Mouse (Mus musculus) MEL (cell line): ENCODE data around the gene Carm1. TPM values are rescaled to one million over a fixed set of nuclear protein-coding genes. Genes with fewer than 3 reads are reported as not detected.

Experiments
- DNase-seq: peaks from one replicate; pipeline ENCODE4 v3.0.0; 2011; ENCODE audit warnings: low read depth, low spot score
- H3K27ac ChIP-seq: 2 replicates; pipeline ENCODE4 v1.5.1; 2012; ENCODE audit warnings: low read depth, mild to moderate bottlenecking, control low read depth, low read length, moderate library complexity; ENCODE audit not compliant: control insufficient read depth
- H3K27me3 ChIP-seq, 2 experiments: fragments of 150-350 bp in 1 of 2; sonication (generic) in 1 of 2; 2 replicates each; pipeline ENCODE4 v1.6.1; 2012; ENCODE audit warnings: low read length in 2 of 2, mild to moderate bottlenecking in 2 of 2, improper control_type of control experiment in 1 of 2, moderate library complexity in 1 of 2; ENCODE audit not compliant: insufficient read depth in 2 of 2, control insufficient read depth in 1 of 2
- H3K36me3 ChIP-seq, 2 experiments: 2 replicates each; pipeline ENCODE4 v1.6.1; 2012 to 2014; ENCODE audit warnings: low read length in 2 of 2, improper control_type of control experiment in 1 of 2, inconsistent platforms in 1 of 2, mild to moderate bottlenecking in 1 of 2; ENCODE audit not compliant: insufficient read depth in 2 of 2, control insufficient read depth in 1 of 2
- H3K4me1 ChIP-seq, 2 experiments: fragments of 150-350 bp in 1 of 2; sonication (generic) in 1 of 2; 2 replicates each; pipeline ENCODE4 v1.6.1; 2012; ENCODE audit warnings: low read length in 2 of 2, improper control_type of control experiment in 1 of 2, mild to moderate bottlenecking in 1 of 2; ENCODE audit not compliant: insufficient read depth in 2 of 2, control insufficient read depth in 1 of 2
- H3K4me3 ChIP-seq, 2 experiments: fragments of 150-350 bp in 1 of 2; sonication (generic) in 1 of 2; 2 replicates each; pipeline ENCODE4 v1.5.1; 2012; ENCODE audit warnings: low read depth in 2 of 2, low read length in 2 of 2, mild to moderate bottlenecking in 2 of 2, moderate library complexity in 2 of 2, control low read depth in 1 of 2, improper control_type of control experiment in 1 of 2; ENCODE audit not compliant: control insufficient read depth in 1 of 2, insufficient read depth in 1 of 2
- H3K79me2 ChIP-seq: 2 replicates; pipeline ENCODE4 v1.6.1; 2012; ENCODE audit warnings: mild to moderate bottlenecking, low read length, moderate library complexity; ENCODE audit not compliant: control insufficient read depth, poor library complexity, insufficient read depth
- H3K9ac ChIP-seq: 2 replicates; pipeline ENCODE4 v1.6.1; 2012; ENCODE audit warnings: low read depth, mild to moderate bottlenecking, control low read depth, low read length, moderate library complexity; ENCODE audit not compliant: control insufficient read depth, poor library complexity, severe bottlenecking
- H3K9me3 ChIP-seq: fragments of 150-350 bp; sonication (generic); replicated peaks from 2 replicates; pipeline ENCODE4 v1.6.1; 2012; ENCODE audit warnings: mild to moderate bottlenecking, low read length, improper control_type of control experiment, moderate library complexity; ENCODE audit not compliant: insufficient read depth
- BHLHE40 ChIP-seq: IDR thresholded peaks from 2 replicates; pipeline ENCODE4 v1.6.1; 2012; ENCODE audit warnings: low read depth, mild to moderate bottlenecking, inconsistent platforms, low read length, improper control_type of control experiment, borderline replicate concordance
- CHD2 ChIP-seq: IDR thresholded peaks from 2 replicates; pipeline ENCODE4 v1.6.1; 2011; ENCODE audit warnings: low read length, improper control_type of control experiment
- EP300 ChIP-seq, 2 experiments: IDR thresholded peaks; 2 replicates each; pipeline ENCODE4 v1.6.1; 2011; ENCODE audit warnings: improper control_type of control experiment in 2 of 2, low read length in 2 of 2, low read depth in 1 of 2, mild to moderate bottlenecking in 1 of 2
- ETS1 ChIP-seq: IDR thresholded peaks from 2 replicates; pipeline ENCODE4 v1.6.1; 2012; ENCODE audit warnings: low read depth, mild to moderate bottlenecking, inconsistent platforms, low read length, improper control_type of control experiment, moderate library complexity
- GATA1 ChIP-seq: IDR thresholded peaks from 2 replicates; pipeline ENCODE4 v1.6.1; 2011; ENCODE audit warnings: low read depth, low read length, improper control_type of control experiment
- HCFC1 ChIP-seq: IDR thresholded peaks from 2 replicates; pipeline ENCODE4 v1.6.1; 2012; ENCODE audit warnings: low read depth, mild to moderate bottlenecking, inconsistent platforms, low read length, improper control_type of control experiment, moderate library complexity
- JUND ChIP-seq: IDR thresholded peaks from 2 replicates; pipeline ENCODE4 v1.6.1; 2011; ENCODE audit warnings: low read depth, mild to moderate bottlenecking, improper control_type of control experiment, low read length
- KAT2A ChIP-seq: conservative IDR thresholded peaks from 2 replicates; pipeline ENCODE4 v1.6.1; 2012; ENCODE audit warnings: low read depth, low read length, improper control_type of control experiment, inconsistent platforms
- MAFK ChIP-seq: IDR thresholded peaks from 2 replicates; pipeline ENCODE4 v1.6.1; 2011; ENCODE audit warnings: low read depth, mild to moderate bottlenecking, low read length, improper control_type of control experiment, borderline replicate concordance
- MAX ChIP-seq: IDR thresholded peaks from 2 replicates; pipeline ENCODE4 v1.6.1; 2011; ENCODE audit warnings: low read length, improper control_type of control experiment
- MAZ ChIP-seq: IDR thresholded peaks from 2 replicates; pipeline ENCODE4 v1.6.1; 2012; ENCODE audit warnings: low read depth, mild to moderate bottlenecking, inconsistent platforms, low read length, improper control_type of control experiment
- MXI1 ChIP-seq: IDR thresholded peaks from 2 replicates; pipeline ENCODE4 v1.6.1; 2011; ENCODE audit warnings: mild to moderate bottlenecking, low read depth, low read length, improper control_type of control experiment
- MYB ChIP-seq: IDR thresholded peaks from 2 replicates; pipeline ENCODE4 v1.6.1; 2011; ENCODE audit warnings: mild to moderate bottlenecking, low read depth, low read length, improper control_type of control experiment
- MYC ChIP-seq: IDR thresholded peaks from 2 replicates; pipeline ENCODE4 v1.6.1; 2011; ENCODE audit warnings: low read depth, mild to moderate bottlenecking, low read length, improper control_type of control experiment, moderate library complexity
- NELFE ChIP-seq: IDR thresholded peaks from 2 replicates; pipeline ENCODE4 v1.6.1; 2011; ENCODE audit warnings: low read depth, low read length, improper control_type of control experiment
- NRF1 ChIP-seq: IDR thresholded peaks from 2 replicates; pipeline ENCODE4 v1.6.1; 2014; ENCODE audit warnings: low read depth, mild to moderate bottlenecking, inconsistent platforms, low read length, improper control_type of control experiment, moderate library complexity; ENCODE audit not compliant: poor library complexity, insufficient read depth, severe bottlenecking
- POLR2A ChIP-seq, 2 experiments: IDR thresholded peaks; 2 replicates each; pipeline ENCODE4 v1.6.1; 2011 to 2012; ENCODE audit warnings: low read length in 2 of 2, mild to moderate bottlenecking in 2 of 2, control low read depth in 1 of 2, improper control_type of control experiment in 1 of 2, low read depth in 1 of 2, moderate library complexity in 1 of 2; ENCODE audit not compliant: control insufficient read depth in 1 of 2, insufficient read depth in 1 of 2, poor library complexity in 1 of 2
- POLR2AphosphoS5 ChIP-seq: IDR thresholded peaks from 2 replicates; pipeline ENCODE4 v1.6.1; 2012; ENCODE audit warnings: low read depth, borderline replicate concordance, mild to moderate bottlenecking, inconsistent platforms, low read length, moderate library complexity, mixed read lengths
- RCOR1 ChIP-seq: IDR thresholded peaks from 2 replicates; pipeline ENCODE4 v1.6.1; 2012; ENCODE audit warnings: low read depth, mild to moderate bottlenecking, inconsistent platforms, low read length, improper control_type of control experiment
- SIN3A ChIP-seq: IDR thresholded peaks from 2 replicates; pipeline ENCODE4 v1.6.1; 2012; ENCODE audit warnings: low read length, improper control_type of control experiment, inconsistent platforms
- SMC3 ChIP-seq: IDR thresholded peaks from 2 replicates; pipeline ENCODE4 v1.6.1; 2011; ENCODE audit warnings: low read depth, low read length, improper control_type of control experiment
- TAL1 ChIP-seq: IDR thresholded peaks from 2 replicates; pipeline ENCODE4 v1.6.1; 2012; ENCODE audit warnings: mild to moderate bottlenecking, inconsistent platforms, low read length, moderate library complexity, mixed read lengths
- TBP ChIP-seq: IDR thresholded peaks from 2 replicates; pipeline ENCODE4 v1.8.0; 2011; ENCODE audit warnings: low read depth, low read length, improper control_type of control experiment
- TCF12 ChIP-seq: IDR thresholded peaks from 2 replicates; pipeline ENCODE4 v1.6.1; 2014; ENCODE audit warnings: low read depth, mild to moderate bottlenecking, inconsistent platforms, low read length, improper control_type of control experiment, moderate library complexity
- USF1 ChIP-seq: IDR thresholded peaks from 2 replicates; pipeline ENCODE4 v1.6.1; 2014; ENCODE audit warnings: low read depth, mild to moderate bottlenecking, inconsistent platforms, low read length, improper control_type of control experiment, moderate library complexity
- ZC3H11A ChIP-seq: IDR thresholded peaks from 2 replicates; pipeline ENCODE4 v1.6.1; 2012; ENCODE audit warnings: low read depth, mild to moderate bottlenecking, inconsistent platforms, low read length, improper control_type of control experiment
- ZMIZ1 ChIP-seq: IDR thresholded peaks from 2 replicates; pipeline ENCODE4 v1.6.1; 2012; ENCODE audit warnings: low read depth, mild to moderate bottlenecking, inconsistent platforms, low read length, improper control_type of control experiment, moderate library complexity
- polyA plus RNA-seq, 2 experiments: library from polyadenylated mRNA; stranded (reverse) in 1 of 2; unstranded in 1 of 2; fragments of >175 nt in 1 of 2; fragments of >200 nt in 1 of 2; gene quantifications; 2 replicates each; pipeline versions ENCODE4 v1.2.1 to v1.2.4; 2012; ENCODE audit warnings: low replicate concordance in 2 of 2, low read depth in 1 of 2; ENCODE audit not compliant: insufficient read length in 2 of 2, insufficient read depth in 1 of 2, missing spikeins in 1 of 2
- total RNA-seq: library from RNA; depleted of rRNA; stranded (reverse); fragments of 300-350 nt; gene quantifications from 2 replicates; pipeline ENCODE4 v1.2.3, GENCODE M21; 2012

Gene Carm1
- total and polyA plus RNA-seq, 3 experiments, result 121 to 423 (median 121) TPM

GRCm38 (mm10) chr9:21558366-21558765, 11.7 kb downstream of the Carm1 start:
- Histone ChIP-seq H3K36me3 (peaks cover 33 to 55% of the 10 kb centered on the region in 2 experiments), H3K27me3 (no peaks in the 10 kb centered on the region)

DNA sequence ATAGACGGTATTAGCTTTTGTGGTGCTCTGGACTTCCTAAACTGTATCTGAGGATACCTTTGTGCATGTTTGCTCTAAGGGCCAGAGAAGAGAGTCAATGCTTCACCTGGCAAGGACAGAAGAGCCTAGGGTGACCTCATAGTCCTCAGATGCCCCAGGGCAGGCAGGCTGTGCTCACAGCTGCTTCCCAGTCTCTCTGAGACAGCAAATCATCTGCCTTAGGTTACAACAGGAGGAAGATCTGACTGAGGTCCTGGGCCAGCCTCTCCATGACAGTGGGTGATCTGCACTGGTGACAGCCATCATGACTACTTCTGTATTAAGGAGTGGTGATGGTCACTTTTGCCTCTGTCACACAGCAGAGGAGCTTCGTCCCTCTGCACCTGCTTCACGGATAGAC, 12.5 kb downstream of the Carm1 start:
- no peak for TF ChIP-seq RCOR1
- no peak for TF ChIP-seq MYB
- no peak for TF ChIP-seq JUND
- TF ChIP-seq KAT2A, result no peak
- TF ChIP-seq SMC3, result no peak
- TF ChIP-seq NRF1, result no peak
- TF ChIP-seq MXI1, result no peak
- H3K4me3 ChIP-seq, result no peak overlapping the region
- peak overlapping the region; percentile 18; the same call in 1 of the 2 replicates for H3K27ac ChIP-seq
- no peaks in the 10 kb centered on the region for H3K9me3 ChIP-seq
- H3K9ac ChIP-seq, result no peak overlapping the region
- H3K4me1 ChIP-seq, result peaks cover 21 to 35% of the 10 kb centered on the region in 2 experiments
- no peak for DNase-seq
- H3K27me3 ChIP-seq, result no peaks in the 10 kb centered on the region
- H3K36me3 ChIP-seq, result peaks cover 33 to 55% of the 10 kb centered on the region in 2 experiments
- peaks cover 48% of the 10 kb centered on the region for H3K79me2 ChIP-seq

More at GRCm38 (mm10) chr9:21558366-21558765, 11.7 kb downstream of the Carm1 start:
- DNase-seq, result peak; percentile 86
- H3K9ac ChIP-seq, result no peak overlapping the region
- no peak overlapping the region for H3K4me3 ChIP-seq
- peaks cover 21 to 35% of the 10 kb centered on the region in 2 experiments for H3K4me1 ChIP-seq
- TF ChIP-seq EP300 (IDR thresholded peaks at IDR 0.05; ENCODE audit: low read depth in 1 of 2, low read length in 2 of 2) (peak; percentile 96 to 97), SMC3 (no peak), POLR2A (IDR thresholded peaks at IDR 0.05; ENCODE audit: control insufficient read depth in 1 of 2, insufficient read depth in 1 of 2, low read depth in 1 of 2, low read length in 2 of 2, poor library complexity in 1 of 2) (no peak; a peak in 1 of 4 replicates), MYB (0 out of 2 replicates have a peak, but pooled peaks have one; percentile 20), ETS1 (peak; percentile 79), CHD2 (no peak), RCOR1 (no peak; the same call in 1 of the 2 replicates), ZMIZ1 (0 out of 2 replicates have a peak, but pooled peaks have one; percentile 6), NRF1 (0 out of 2 replicates have a peak, but pooled peaks have one; percentile 10), TBP (no peak), USF1 (0 out of 2 replicates have a peak, but pooled peaks have one; percentile 9), SIN3A (peak; percentile 28; the same call in 1 of the 2 replicates), MAZ (no peak), TCF12 (peak; percentile 93), TAL1 (peak; percentile 98), MXI1 (no peak; the same call in 1 of the 2 replicates), BHLHE40 (peak; percentile 35; the same call in 1 of the 2 replicates), GATA1 (peak; percentile 94), MAX (peak; percentile 61), MAFK (peak; percentile 54; the same call in 1 of the 2 replicates), ZC3H11A (no peak), MYC (peak; percentile 71; the same call in 1 of the 2 replicates), HCFC1 (no peak), NELFE (no peak), POLR2AphosphoS5 (peak; percentile 74; the same call in 1 of the 2 replicates)
- peaks cover 55% of the 10 kb centered on the region for H3K79me2 ChIP-seq
- peak overlapping the region; percentile 38 for H3K27ac ChIP-seq
- no peaks in the 10 kb centered on the region for H3K9me3 ChIP-seq
